Comparison of ENCODE assay signal across 9 mouse cellular contexts in the genomic region with DNA sequence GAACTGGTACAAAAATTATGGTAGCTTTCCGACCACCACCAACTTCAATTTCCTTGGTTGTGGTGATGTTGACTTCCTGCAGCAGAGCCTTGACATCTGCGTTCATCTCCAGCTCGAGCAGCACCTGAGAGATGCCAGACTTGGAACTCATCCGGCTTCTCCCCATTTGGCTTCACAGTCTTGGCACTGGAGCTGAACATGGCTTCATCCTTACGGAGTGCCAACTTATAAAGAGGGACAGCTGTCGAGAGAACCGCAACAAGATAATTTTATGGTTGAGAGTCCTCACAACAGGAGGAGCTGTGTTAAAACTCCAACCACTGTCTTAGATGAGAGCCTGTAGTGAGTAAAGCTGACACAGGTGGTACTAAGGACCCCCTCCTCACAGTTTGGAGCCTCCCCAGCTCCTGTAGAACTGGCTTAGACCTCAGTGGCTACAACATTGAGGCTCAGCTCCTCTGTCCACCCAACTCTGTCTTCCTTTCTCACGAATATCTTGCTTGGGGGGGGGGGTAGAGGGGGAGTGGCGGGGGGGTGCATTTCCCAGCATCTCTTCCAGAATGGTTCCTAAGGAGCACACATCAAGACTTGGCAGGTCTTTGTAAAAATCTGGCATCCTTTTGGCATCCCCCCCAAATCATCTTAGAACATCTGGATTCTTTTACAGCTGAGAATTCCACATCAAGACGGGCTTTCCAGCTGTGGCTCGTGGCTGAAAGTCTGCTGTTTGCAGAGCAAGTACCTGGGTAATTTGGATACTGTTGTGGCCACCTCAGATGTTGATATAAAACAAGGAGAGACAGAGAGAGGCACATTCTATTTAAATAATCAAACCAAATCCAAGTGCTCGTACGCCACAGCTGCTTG. TPM values are rescaled to one million over a fixed set of nuclear protein-coding genes. Genes with fewer than 3 reads are reported as not detected.
DNase-seq lines count a peak whose midpoint lies in the region; ATAC-seq lines count a peak whose summit lies in the region.
"Not testable (repeated sequence)": the region's sequence is repeated elsewhere in the genome, so short reads cannot be mapped to it uniquely, and the experiment has no call there.
"Had no signal": no experiment of that assay in that cellular context is flagged by ENCODE, and none has a peak within 500 bp of the region (broad histone marks: within the 10 kb centered on the region; RNA-seq: fewer than 3 reads in every experiment).

No protein-coding gene starts in this region.

- H3K4me2 ChIP-seq in midbrain, embryonic 16.5 days (ENCODE audit: low read length): not testable (repeated sequence)

- 82% methylated on average over 9 of the region's 13 CpGs for WGBS in midbrain, embryonic 16.5 days

- not testable (repeated sequence) for H3K27me3 ChIP-seq in midbrain, embryonic 16.5 days (ENCODE audit: control insufficient read depth, insufficient read depth, low read depth, low read length)

- intact Hi-C loops in heart, postnatal 14 days (cut with DNase I): not testable (repeated sequence)

- not testable (repeated sequence) for H3K9ac ChIP-seq in midbrain, embryonic 16.5 days (ENCODE audit: low read depth, low read length)

- peak; percentile 33 to 38 for DNase-seq in B cell, adult 2 months
- peak; percentile 62 to 67 for DNase-seq in cerebellum, postnatal 10 days
- DNase-seq in frontal cortex, postnatal 10 days (ENCODE audit: low spot score in 2 of 2): peak; percentile 66 to 68
- DNase-seq in heart, postnatal 14 days: peak; percentile 49 to 53
- peak; percentile 66 for DNase-seq in kidney, postnatal 14 days
- peak; percentile 9 for DNase-seq in liver
- DNase-seq in spleen, postnatal 4 days (ENCODE audit: low spot score in 2 of 2): peak; percentile 70 to 90

- H3K27ac ChIP-seq in midbrain, embryonic 16.5 days (ENCODE audit: low read length): not testable (repeated sequence)

- H3K4me3 ChIP-seq in midbrain, embryonic 16.5 days (ENCODE audit: low read depth, low read length): not testable (repeated sequence)

- H3K9me3 ChIP-seq in midbrain, embryonic 16.5 days (replicated peaks; ENCODE audit: control insufficient read depth, low read length, poor library complexity, severe bottlenecking): not testable (repeated sequence)

- not testable (repeated sequence) for H3K4me1 ChIP-seq in midbrain, embryonic 16.5 days (ENCODE audit: control insufficient read depth, insufficient read depth, low read length)

- not testable (repeated sequence) for H3K36me3 ChIP-seq in midbrain, embryonic 16.5 days (ENCODE audit: control insufficient read depth, insufficient read depth, low read length)

- peak; percentile 73 for ATAC-seq in midbrain, embryonic 16.5 days

RNA-seq across cellular contexts. Expression of a gene that starts 17.6 kb away (rescaled TPM):
- under 1 TPM in 1 of 2 experiments, not detected in 1; 0.51 TPM for total RNA-seq in heart, postnatal 14 days (2021)
- 0.24 TPM in 1 of 2 replicates, not detected in the other for polyA plus RNA-seq in midbrain, embryonic 16.5 days (2015; fragmentation: Nextera tagmentation; extraction: Ambion mirVana)
- total RNA-seq: CH12.LX had no signal

Comparison
In these comparisons a context has a peak if more than half of its experiments do, and no peak if none do; other contexts are left out.
1. DNase-seq: peak in every context shown above with its lines; median percentile 80 in spleen, postnatal 4 days; 67 in frontal cortex, postnatal 10 days; 66 in kidney, postnatal 14 days; 64 in cerebellum, postnatal 10 days; 51 in heart, postnatal 14 days; 36 in B cell, adult 2 months; 9 in liver.